Mouse (Mus musculus) midbrain, embryonic 10.5 days (tissue): ENCODE results near the gene Srsf5. TPM values are rescaled to one million over a fixed set of nuclear protein-coding genes. Genes with fewer than 3 reads are reported as not detected.

Experiments
- DNase-seq: peaks from one replicate; pipeline ENCODE4 v3.0.0-alpha.2; 2017; ENCODE audit warnings: low spot score
- H3K27ac ChIP-seq: fragments of 300-500 bp; sonication (generic); replicated peaks from 2 replicates; pipeline ENCODE4 v1.5.1; 2016; ENCODE audit warnings: mild to moderate bottlenecking
- H3K27me3 ChIP-seq: fragments of 300-500 bp; sonication (generic); 2 replicates; pipeline ENCODE4 v1.6.1; 2016; ENCODE audit warnings: low read depth, mild to moderate bottlenecking; ENCODE audit not compliant: poor library complexity, severe bottlenecking
- H3K36me3 ChIP-seq: fragments of 300-500 bp; sonication (generic); 2 replicates; pipeline ENCODE4 v1.6.1; 2016; ENCODE audit warnings: mild to moderate bottlenecking, moderate library complexity
- H3K4me1 ChIP-seq: fragments of 300-500 bp; sonication (generic); 2 replicates; pipeline ENCODE4 v1.6.1; 2016
- H3K4me3 ChIP-seq: fragments of 300-500 bp; sonication (generic); 2 replicates; pipeline ENCODE4 v1.5.1; 2016; ENCODE audit warnings: mild to moderate bottlenecking, moderate library complexity
- H3K9me3 ChIP-seq: fragments of 300-500 bp; sonication (generic); replicated peaks from 2 replicates; pipeline ENCODE4 v1.6.1; 2016; ENCODE audit warnings: mild to moderate bottlenecking
- WGBS: fragments of 180-500 bp; shearing (Covaris S2); methylation state at CpG from one replicate; pipeline ENCODE4 v1.1.7; 2016; 5-methylcytosine and 5-hydroxymethylcytosine counted together
- polyA plus RNA-seq: library from polyadenylated mRNA; unstranded; fragments of >200 nt; fragmentation: Nextera tagmentation; extraction: Ambion mirVana; gene quantifications from 2 replicates; pipeline ENCODE4 v1.2.1, GENCODE M21; 2016

Srsf5 gene
- polyA plus RNA-seq, 1 experiment from 2014 or later: 505 TPM

DNA sequence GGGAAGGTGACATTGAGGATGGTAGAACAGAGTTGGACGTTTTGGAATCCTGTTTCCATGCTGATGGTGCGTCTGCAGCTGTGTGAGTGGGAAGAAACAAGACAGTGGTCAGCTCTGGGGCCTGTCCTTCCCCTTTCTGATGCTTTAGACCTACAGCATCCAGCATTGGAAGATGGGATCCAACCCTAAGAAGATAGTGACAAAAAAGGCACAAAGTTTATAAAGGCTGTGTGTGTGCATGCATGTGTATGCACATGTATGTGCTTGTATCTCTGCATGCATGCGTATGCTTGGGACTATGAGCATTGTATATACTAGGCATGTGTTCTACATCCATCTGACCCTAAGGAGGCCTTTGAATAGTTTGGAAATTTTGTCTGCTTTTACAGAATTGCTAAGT is 10.7 kb downstream of the Srsf5 start:
- WGBS: 92% methylated on average over 3 of the region's 3 CpGs

DNA sequence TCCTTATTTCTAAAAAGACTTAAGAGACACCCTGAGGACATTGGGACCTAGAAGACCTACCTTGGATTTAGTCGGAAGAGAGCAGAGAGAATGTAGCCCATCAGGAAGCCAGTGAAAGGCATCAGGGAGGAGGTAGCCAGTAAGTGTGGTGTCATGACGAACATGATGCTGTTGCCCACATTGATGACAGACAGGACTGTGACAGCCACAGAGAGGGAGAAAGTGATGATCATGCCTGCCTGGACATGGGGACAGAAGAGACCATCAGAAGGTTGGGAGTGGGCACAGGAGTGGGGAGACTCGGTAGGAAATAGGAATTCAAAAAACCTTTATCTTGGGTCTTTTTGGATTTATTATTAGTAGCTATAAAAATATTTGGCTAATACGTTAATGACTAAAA is 12.7 kb downstream of the Srsf5 start:
- no peak overlapping the region for H3K27ac ChIP-seq
- H3K4me1 ChIP-seq: no peaks in the 10 kb centered on the region
- H3K4me3 ChIP-seq: no peak overlapping the region
- no peaks in the 10 kb centered on the region for H3K27me3 ChIP-seq
- no peak for DNase-seq
- H3K9me3 ChIP-seq: no peaks in the 10 kb centered on the region
- peaks cover 84% of the 10 kb centered on the region for H3K36me3 ChIP-seq
- 87% methylated on average over 4 of the region's 4 CpGs for WGBS

More for the DNA sequence above, 10.7 kb downstream of the Srsf5 start:
- Histone ChIP-seq H3K4me3 (no peak overlapping the region), H3K9me3 (no peaks in the 10 kb centered on the region), H3K36me3 (peaks cover 98% of the 10 kb centered on the region), H3K27me3 (no peaks in the 10 kb centered on the region), H3K4me1 (no peaks in the 10 kb centered on the region), H3K27ac (no peak overlapping the region)
- no peak for DNase-seq

DNA sequence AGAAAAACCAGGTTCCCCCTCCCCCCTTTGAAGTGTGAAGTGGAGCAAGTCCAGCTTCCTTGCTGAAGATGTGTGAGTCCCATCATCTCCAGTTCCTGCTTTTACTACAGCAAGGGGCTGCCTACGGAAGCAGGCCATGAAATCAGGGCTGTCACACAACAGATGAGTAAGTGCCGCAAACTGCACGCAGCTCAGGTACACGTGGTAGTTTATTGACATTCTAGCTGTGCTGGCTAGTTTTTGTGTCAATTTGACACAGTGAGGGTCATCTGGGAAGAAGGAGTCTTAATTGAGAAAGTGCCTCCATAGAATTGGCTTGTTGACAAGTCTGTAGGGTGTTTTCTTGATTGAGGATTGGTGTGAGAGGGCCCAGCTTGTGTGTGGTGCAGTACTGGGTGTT is 17.3 kb downstream of the Srsf5 start:
- no peak for DNase-seq
- WGBS: 82% methylated on average over 4 of the region's 4 CpGs
- Histone ChIP-seq H3K4me1 (no peaks in the 10 kb centered on the region), H3K9me3 (no peaks in the 10 kb centered on the region), H3K27me3 (no peaks in the 10 kb centered on the region), H3K4me3 (no peak overlapping the region), H3K36me3 (peaks cover 38% of the 10 kb centered on the region), H3K27ac (no peak overlapping the region)

DNA sequence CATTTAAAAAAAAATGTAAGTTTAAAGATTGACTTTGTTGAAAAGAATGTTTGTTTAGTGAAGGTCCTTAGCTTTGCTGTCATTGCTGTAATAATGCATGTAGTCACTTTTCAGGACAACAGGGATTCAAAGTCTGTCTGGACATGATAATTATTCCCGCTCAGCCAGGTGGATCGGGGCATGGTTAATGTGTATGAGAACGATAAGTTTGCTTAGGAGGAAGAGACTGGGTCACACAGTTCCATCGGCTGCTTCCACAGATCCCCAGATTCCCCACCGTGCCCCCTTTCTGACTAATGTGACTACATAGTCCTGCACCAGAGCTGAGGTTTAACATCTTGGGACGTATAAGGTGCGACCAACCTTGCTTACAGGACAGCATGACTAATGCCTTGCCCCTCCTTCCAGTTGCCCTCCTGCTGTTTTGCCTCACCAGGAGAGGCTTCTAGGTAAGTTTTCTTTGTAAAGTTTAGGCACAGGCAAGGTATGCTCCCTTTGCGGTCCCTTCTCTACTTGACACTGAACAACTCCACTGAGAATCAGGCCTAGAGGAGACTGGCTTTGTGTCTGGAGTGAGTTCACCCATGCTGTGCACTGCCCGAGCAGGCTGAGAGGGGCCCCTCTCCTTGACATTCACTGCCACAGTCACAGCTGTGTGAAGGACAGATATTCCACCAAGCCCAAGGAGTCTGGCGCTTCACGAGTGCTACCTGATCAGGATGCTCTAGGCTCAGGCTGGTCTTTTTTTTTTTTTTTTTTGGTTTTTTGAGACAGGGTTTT is 20.9 kb downstream of the Srsf5 start:
- Histone ChIP-seq H3K9me3 (no peaks in the 10 kb centered on the region), H3K4me1 (no peaks in the 10 kb centered on the region), H3K27ac (no peak overlapping the region), H3K4me3 (no peak overlapping the region), H3K36me3 (peaks cover 2% of the 10 kb centered on the region; the same call in 1 of the 2 replicates), H3K27me3 (no peaks in the 10 kb centered on the region)
- DNase-seq: no peak
- WGBS: 87% methylated on average over 11 of the region's 11 CpGs

DNA sequence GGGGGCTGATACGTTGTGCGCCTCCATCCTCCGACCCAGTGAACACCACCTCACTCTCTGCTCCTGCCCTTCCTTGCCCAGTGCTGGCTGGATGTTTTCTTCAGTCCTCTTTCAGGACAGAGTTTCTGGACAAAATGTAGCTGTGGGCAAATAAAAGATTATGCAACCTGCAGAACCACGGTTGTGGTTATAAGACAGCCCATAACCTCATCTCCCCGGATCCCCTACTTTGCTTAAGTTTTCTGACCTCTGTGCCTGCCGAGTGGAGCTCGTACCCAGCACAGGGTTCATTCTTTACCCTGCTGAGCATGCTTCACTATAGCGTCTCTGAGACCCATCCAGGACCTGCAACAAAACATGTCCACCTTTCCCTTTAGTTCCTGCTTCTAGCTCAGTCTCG is 22.6 kb downstream of the Srsf5 start:
- WGBS: 93% methylated on average over 9 of the region's 9 CpGs
- H3K36me3 ChIP-seq: no peaks in the 10 kb centered on the region
- H3K27ac ChIP-seq: no peak overlapping the region
- no peaks in the 10 kb centered on the region for H3K4me1 ChIP-seq
- DNase-seq: no peak
- no peak overlapping the region for H3K4me3 ChIP-seq
- no peaks in the 10 kb centered on the region for H3K27me3 ChIP-seq
- no peaks in the 10 kb centered on the region for H3K9me3 ChIP-seq

DNA sequence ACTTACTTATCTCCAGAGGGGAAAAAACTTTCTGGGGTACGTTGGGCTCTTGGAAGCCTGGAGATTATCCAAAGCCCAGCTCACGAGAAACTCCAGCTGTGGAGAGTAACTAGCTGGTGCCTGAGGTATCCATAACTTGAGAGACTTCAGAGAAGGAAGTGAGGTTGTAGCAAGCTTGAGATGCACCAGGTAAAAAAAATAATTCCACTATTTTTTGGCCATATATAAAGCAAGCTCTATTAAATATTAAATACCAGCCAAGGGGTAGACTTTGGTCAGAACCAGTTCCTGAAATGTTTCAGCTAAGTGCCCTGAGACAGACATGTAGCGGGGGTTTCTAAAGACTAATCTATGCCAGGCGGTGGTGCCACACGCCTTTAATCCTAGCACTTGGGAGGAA is 23.3 kb downstream of the Srsf5 start, which contains the start of gene Slc10a1:
Slc10a1 (minus strand) TSS at position 101 of the 400 bp plus-strand sequence.
- Histone ChIP-seq H3K36me3 (no peaks in the 10 kb centered on the region), H3K9me3 (no peaks in the 10 kb centered on the region), H3K27me3 (no peaks in the 10 kb centered on the region), H3K4me1 (no peaks in the 10 kb centered on the region), H3K4me3 (no peak within 1 kb of the TSS), H3K27ac (no peak within 1 kb of the TSS)
- WGBS: 91% methylated on average over 5 of the region's 5 CpGs
- no peak for DNase-seq

DNA sequence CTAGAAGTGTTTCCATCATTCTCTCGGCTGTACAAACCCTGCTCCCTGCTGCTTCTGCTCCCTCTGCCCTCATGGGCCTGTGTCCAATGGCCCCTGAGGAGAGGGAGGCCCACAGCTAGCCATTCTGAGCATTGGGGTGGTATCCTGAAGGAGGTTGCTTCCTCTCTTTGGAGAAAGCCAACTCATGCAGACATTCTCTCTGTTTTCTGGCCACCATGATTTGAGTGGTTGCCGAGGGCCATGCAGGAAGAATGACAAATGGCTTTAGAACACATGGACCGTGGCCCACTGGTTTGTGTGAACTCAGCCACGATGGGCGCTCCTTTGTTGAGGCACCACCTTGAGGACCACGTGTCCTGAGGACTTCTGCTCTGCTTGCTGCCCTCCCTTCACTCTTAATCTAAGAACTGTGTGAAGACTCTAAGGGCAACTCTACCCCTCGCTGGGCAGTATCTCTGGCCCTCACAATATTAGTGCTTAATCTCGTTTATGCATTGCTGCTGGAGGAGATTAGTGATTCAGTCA is 24.9 kb downstream of the Srsf5 start:
- DNase-seq: no peak
- Histone ChIP-seq H3K27ac (no peak overlapping the region), H3K4me1 (no peaks in the 10 kb centered on the region), H3K27me3 (no peaks in the 10 kb centered on the region), H3K36me3 (no peaks in the 10 kb centered on the region), H3K4me3 (no peak overlapping the region), H3K9me3 (no peaks in the 10 kb centered on the region; the same call in 1 of the 2 replicates)
- 68% methylated on average over 8 of the region's 8 CpGs for WGBS

DNA sequence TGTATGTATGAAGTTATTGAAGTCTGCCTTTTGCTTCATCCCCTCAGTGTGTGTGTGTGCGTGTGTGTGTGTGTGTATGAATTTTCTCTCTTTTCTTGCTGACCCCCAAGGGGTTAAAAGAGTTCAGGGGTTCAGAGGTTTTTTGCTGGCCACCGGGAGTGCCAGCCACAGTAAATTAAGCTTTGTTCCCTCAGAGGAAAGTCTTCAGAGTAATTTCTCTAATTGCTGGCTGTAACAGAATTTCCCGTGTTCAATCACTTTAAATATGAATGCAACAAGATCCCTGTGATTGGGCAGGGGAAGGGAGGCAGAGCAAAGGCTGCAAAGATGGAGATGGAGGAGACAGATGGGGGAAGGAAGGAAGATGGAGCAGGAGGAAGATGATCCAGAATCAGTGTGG is 26.5 kb downstream of the Srsf5 start:
- DNase-seq: no peak
- WGBS: 51% methylated on average over 3 of the region's 3 CpGs

DNA sequence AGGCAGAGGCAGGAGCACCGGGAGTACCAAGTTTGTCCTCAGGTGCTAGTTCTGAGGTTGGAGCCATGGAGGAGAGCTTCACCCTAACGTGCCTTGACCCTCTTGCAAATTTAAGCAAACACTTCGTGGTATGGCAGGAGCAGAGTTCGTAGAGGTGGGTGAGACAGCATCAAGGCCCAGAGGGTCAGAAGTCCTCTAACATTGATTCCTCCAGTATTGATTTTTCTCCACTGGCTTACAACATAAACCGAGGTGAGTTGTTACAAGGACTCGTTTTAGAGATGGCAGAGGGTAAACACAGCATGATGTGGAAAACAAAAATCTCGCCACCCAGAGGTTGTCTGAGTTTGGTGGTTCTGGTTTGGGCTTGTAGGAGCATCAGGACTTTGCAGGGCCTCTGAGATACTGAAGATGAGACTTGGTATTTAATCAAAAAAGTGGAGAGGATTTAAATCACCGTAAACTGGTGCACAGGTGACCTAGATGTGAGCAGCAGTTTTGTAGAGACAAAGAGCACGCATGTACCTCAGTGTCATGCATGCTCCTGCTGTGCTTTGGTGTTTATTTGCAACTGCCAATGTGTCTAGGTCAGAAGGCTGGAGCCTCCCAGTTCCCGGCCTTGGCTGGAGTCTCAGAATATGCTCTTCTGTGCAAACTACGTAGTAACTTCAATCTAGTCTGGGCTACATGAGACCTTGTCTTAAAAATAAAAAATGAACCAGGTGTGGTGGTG is 30.8 kb downstream of the Srsf5 start:
- no peaks in the 10 kb centered on the region for H3K36me3 ChIP-seq
- H3K4me3 ChIP-seq: no peak overlapping the region
- no peak for DNase-seq
- no peaks in the 10 kb centered on the region for H3K4me1 ChIP-seq
- H3K27ac ChIP-seq: no peak overlapping the region
- no peaks in the 10 kb centered on the region for H3K27me3 ChIP-seq
- no peaks in the 10 kb centered on the region; the same call in 1 of the 2 replicates for H3K9me3 ChIP-seq
- WGBS: 90% methylated on average over 11 of the region's 11 CpGs

More for the DNA sequence above, 26.5 kb downstream of the Srsf5 start:
- H3K27ac ChIP-seq: no peak overlapping the region
- H3K4me1 ChIP-seq: no peaks in the 10 kb centered on the region
- no peak overlapping the region for H3K4me3 ChIP-seq
- H3K9me3 ChIP-seq: no peaks in the 10 kb centered on the region; the same call in 1 of the 2 replicates
- no peaks in the 10 kb centered on the region for H3K27me3 ChIP-seq
- H3K36me3 ChIP-seq: no peaks in the 10 kb centered on the region

DNA sequence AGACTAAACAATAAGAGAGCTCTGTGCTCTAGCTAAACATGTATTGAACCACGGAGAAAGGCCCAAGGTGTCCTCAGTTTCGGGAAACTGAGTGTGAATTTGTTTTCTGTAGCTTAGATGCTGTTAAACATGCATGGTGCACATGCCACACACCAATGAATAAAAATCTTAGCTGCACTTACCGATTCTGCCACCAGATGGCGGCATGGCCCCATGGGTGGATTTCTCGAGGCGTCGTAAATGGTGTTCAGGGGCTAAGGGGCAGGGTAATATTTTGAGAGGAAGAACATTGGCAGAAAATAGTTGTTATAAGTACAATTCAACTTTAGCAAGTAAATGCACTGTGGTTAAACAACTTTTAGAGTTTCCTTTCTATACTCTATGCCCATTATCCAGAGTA is 37.0 kb downstream of the Srsf5 start:
- no peaks in the 10 kb centered on the region for H3K4me1 ChIP-seq
- 3% methylated on average over 7 of the region's 7 CpGs for WGBS
- H3K36me3 ChIP-seq: no peaks in the 10 kb centered on the region
- no peak overlapping the region for H3K27ac ChIP-seq
- peak; percentile 76 for DNase-seq
- H3K4me3 ChIP-seq: no peak overlapping the region
- no peaks in the 10 kb centered on the region; the same call in 1 of the 2 replicates for H3K9me3 ChIP-seq
- H3K27me3 ChIP-seq: no peaks in the 10 kb centered on the region

DNA sequence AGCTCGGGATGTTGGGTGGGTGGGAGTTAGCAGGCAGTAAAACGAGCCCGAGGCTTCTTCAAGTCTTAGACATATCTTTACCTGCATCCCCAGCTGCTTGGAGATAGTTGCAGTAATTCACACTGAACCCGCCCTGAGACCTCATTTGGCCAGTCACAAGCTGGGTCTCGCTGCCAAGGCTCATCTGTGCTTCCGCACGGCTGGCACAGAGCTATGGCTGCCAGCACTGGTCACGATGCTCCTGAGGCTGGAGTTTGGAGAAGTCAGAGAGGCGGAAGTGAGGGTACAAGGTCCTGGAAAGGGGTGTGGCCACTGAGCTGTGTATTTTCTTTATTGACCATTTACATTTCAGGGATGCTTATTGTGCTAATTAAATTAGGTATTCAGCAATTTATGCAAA is 38.4 kb downstream of the Srsf5 start:
- 82% methylated on average over 9 of the region's 9 CpGs for WGBS
- Histone ChIP-seq H3K27me3 (no peaks in the 10 kb centered on the region), H3K36me3 (no peaks in the 10 kb centered on the region), H3K9me3 (no peaks in the 10 kb centered on the region; the same call in 1 of the 2 replicates), H3K4me1 (no peaks in the 10 kb centered on the region), H3K27ac (no peak overlapping the region), H3K4me3 (no peak overlapping the region)
- DNase-seq: no peak

DNA sequence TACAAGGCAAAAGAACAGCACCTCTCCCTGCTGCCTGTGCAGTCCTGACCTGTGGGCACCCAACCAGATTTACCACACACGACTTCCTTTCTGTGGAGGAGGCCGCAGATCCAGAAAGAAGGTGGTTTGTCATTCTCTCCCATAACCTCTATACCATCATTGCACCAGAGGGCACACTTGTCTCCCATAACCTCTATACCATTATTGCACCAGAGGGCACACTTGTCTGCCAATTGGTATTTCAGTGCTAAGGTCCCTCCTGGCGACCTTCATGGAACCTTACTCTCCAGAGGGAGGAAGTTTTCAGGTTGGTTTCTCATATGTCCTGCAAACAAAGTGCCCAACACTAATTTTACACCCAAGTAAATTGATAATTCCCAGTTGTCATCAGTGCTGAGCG is 41.3 kb downstream of the Srsf5 start:
- 85% methylated on average over 4 of the region's 4 CpGs for WGBS
- no peaks in the 10 kb centered on the region for H3K36me3 ChIP-seq
- H3K27ac ChIP-seq: no peak overlapping the region
- DNase-seq: no peak
- no peaks in the 10 kb centered on the region; the same call in 1 of the 2 replicates for H3K9me3 ChIP-seq
- peaks cover 11% of the 10 kb centered on the region; the same call in 1 of the 2 replicates for H3K4me1 ChIP-seq
- no peaks in the 10 kb centered on the region for H3K27me3 ChIP-seq
- no peak overlapping the region for H3K4me3 ChIP-seq

DNA sequence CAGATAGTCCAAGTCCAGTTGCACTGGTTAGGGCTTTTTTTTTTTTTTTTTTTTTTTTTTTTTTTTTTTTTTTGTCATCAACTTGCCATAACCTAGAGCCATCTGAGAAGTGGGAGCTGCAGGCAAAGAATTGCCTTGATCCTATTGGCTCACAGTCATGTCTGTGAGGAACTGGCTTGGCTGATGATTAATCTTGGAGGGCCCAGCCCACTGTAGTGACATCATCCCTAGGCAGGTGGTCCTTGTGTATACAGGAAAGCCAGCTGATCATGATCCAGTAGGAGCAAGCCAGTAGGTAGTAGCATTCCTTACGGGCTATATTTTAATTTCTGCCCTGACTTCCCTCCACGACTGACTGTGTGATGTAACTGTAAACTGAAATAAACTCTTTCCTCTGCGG is 43.0 kb downstream of the Srsf5 start:
- Histone ChIP-seq H3K36me3 (no peaks in the 10 kb centered on the region), H3K4me1 (peaks cover 14% of the 10 kb centered on the region; the same call in 1 of the 2 replicates), H3K9me3 (no peaks in the 10 kb centered on the region; the same call in 1 of the 2 replicates), H3K27ac (no peak overlapping the region), H3K27me3 (no peaks in the 10 kb centered on the region), H3K4me3 (no peak overlapping the region)
- WGBS: 91% methylated on average over 3 of the region's 3 CpGs
- DNase-seq: no peak
